Mouse (Mus musculus) intestine, embryonic 14.5 days (tissue): Measurements from ENCODE around the gene Lin54. TPM values are rescaled to one million over a fixed set of nuclear protein-coding genes. Genes with fewer than 3 reads are reported as not detected.

Source experiments
- ATAC-seq: fragments of 200-750 bp; cut with Nextera tagmentation; replicated peaks from 2 replicates; pipeline ENCODE4 v1.8.0; 2017; ENCODE audit warnings: low read depth, moderate number of reproducible peaks, moderate TSS enrichment, moderate library complexity; ENCODE audit not compliant: low FRiP score, low TSS enrichment
- DNase-seq: peaks from one replicate; pipeline ENCODE4 v3.0.0-alpha.2; 2018; ENCODE audit warnings: low spot score
- H3K27ac ChIP-seq: fragments of 300-500 bp; sonication (generic); 2 replicates; pipeline ENCODE4 v1.5.1; 2014; ENCODE audit warnings: low read depth, mild to moderate bottlenecking, control low read depth
- H3K27me3 ChIP-seq: fragments of 300-500 bp; sonication (generic); replicated peaks from 2 replicates; pipeline ENCODE4 v1.6.1; 2014; ENCODE audit warnings: low read length, control low read depth; ENCODE audit not compliant: control insufficient read depth, insufficient read depth
- H3K36me3 ChIP-seq: fragments of 300-500 bp; sonication (generic); 2 replicates; pipeline ENCODE4 v1.6.1; 2014; ENCODE audit warnings: low read length, control low read depth; ENCODE audit not compliant: control insufficient read depth, insufficient read depth
- H3K4me1 ChIP-seq: fragments of 300-500 bp; sonication (generic); replicated peaks from 2 replicates; pipeline ENCODE4 v1.6.1; 2014; ENCODE audit warnings: low read length, control low read depth, mixed read lengths; ENCODE audit not compliant: control insufficient read depth, insufficient read depth
- H3K4me2 ChIP-seq: fragments of 300-500 bp; sonication (generic); 2 replicates; pipeline ENCODE4 v1.6.1; 2014; ENCODE audit warnings: low read length
- H3K4me3 ChIP-seq: fragments of 300-500 bp; sonication (generic); 2 replicates; pipeline ENCODE4 v1.5.1; 2014; ENCODE audit warnings: low read depth, low read length, control low read depth, mixed read lengths
- H3K9ac ChIP-seq: fragments of 300-500 bp; sonication (generic); 2 replicates; pipeline ENCODE4 v1.6.1; 2014; ENCODE audit warnings: mild to moderate bottlenecking, low read length
- H3K9me3 ChIP-seq: fragments of 300-500 bp; sonication (generic); 2 replicates; pipeline ENCODE4 v1.6.1; 2016; ENCODE audit warnings: low read length, control low read depth; ENCODE audit not compliant: control insufficient read depth
- WGBS: fragments of 180-500 bp; shearing (Covaris S2); extraction: QIAGEN DNeasy Blood & Tissue Kit; methylation state at CpG from one replicate; pipeline ENCODE4 v1.1.7; 2014; 5-methylcytosine and 5-hydroxymethylcytosine counted together
- polyA plus RNA-seq: library from polyadenylated mRNA; unstranded; fragments of >200 nt; fragmentation: Nextera tagmentation; extraction: Ambion mirVana; gene quantifications from 2 replicates; pipeline ENCODE4 v1.2.1, GENCODE M21; 2014

Lin54 gene
- polyA plus RNA-seq, 1 experiment from 2014 or later: 18.1 TPM

- Histone ChIP-seq H3K27ac (no peak overlapping the region), H3K4me2 (no peak overlapping the region), H3K4me3 (no peak overlapping the region), H3K36me3 (peaks cover 15% of the 10 kb centered on the region; the same call in 1 of the 2 replicates), H3K9me3 (no peaks in the 10 kb centered on the region), H3K27me3 (no peaks in the 10 kb centered on the region), H3K4me1 (no peaks in the 10 kb centered on the region), H3K9ac (no peak overlapping the region)
- ATAC-seq: no peak
- 94% methylated on average over 5 of the region's 5 CpGs for WGBS
- DNase-seq: no peak
These were observed 62.5 kb downstream of the Lin54 start for GRCm38 (mm10) chr5:100437917-100438316.

- Histone ChIP-seq H3K36me3 (peaks cover 12% of the 10 kb centered on the region; the same call in 1 of the 2 replicates), H3K27ac (no peak overlapping the region), H3K4me2 (no peak overlapping the region), H3K9ac (no peak overlapping the region), H3K4me1 (no peaks in the 10 kb centered on the region), H3K4me3 (no peak overlapping the region), H3K9me3 (no peaks in the 10 kb centered on the region), H3K27me3 (no peaks in the 10 kb centered on the region)
- WGBS: 98% methylated on average over 4 of the region's 4 CpGs
- ATAC-seq (no peak), DNase-seq (no peak)
These were observed 63.4 kb downstream of the Lin54 start for GRCm38 (mm10) chr5:100437086-100437485.

- Histone ChIP-seq H3K36me3 (peaks cover 23% of the 10 kb centered on the region), H3K4me2 (no peak overlapping the region), H3K9me3 (no peaks in the 10 kb centered on the region), H3K27ac (no peak overlapping the region), H3K27me3 (no peaks in the 10 kb centered on the region), H3K4me3 (no peak overlapping the region), H3K4me1 (peaks cover 29% of the 10 kb centered on the region), H3K9ac (no peak overlapping the region)
- no peak for DNase-seq
- 32% methylated on average over 2 of the region's 2 CpGs for WGBS
- no peak for ATAC-seq
These were observed 69.5 kb downstream of the Lin54 start for GRCm38 (mm10) chr5:100430966-100431365.

- peak; percentile 21 for ATAC-seq
These were observed 70.4 kb downstream of the Lin54 start for GRCm38 (mm10) chr5:100430076-100430390.

GRCm38 (mm10) chr5:100429344-100430075, 70.9 kb downstream of the Lin54 start:
- WGBS: under 1% methylated on average over 53 of the region's 53 CpGs
- ATAC-seq: peak; percentile 99
- Histone ChIP-seq H3K4me1 (peaks cover 29% of the 10 kb centered on the region), H3K4me2 (peak overlapping the region; percentile 96), H3K36me3 (peaks cover 37% of the 10 kb centered on the region), H3K9me3 (no peaks in the 10 kb centered on the region), H3K27me3 (no peaks in the 10 kb centered on the region), H3K4me3 (peak overlapping the region; percentile 94), H3K27ac (peak overlapping the region; percentile 95), H3K9ac (peak overlapping the region; percentile 98)
- peak; percentile 96 for DNase-seq

More at GRCm38 (mm10) chr5:100430076-100430390, 70.4 kb downstream of the Lin54 start:
- Histone ChIP-seq H3K36me3 (peaks cover 32% of the 10 kb centered on the region), H3K27ac (peak overlapping the region; percentile 95), H3K4me3 (peak overlapping the region; percentile 94), H3K9me3 (no peaks in the 10 kb centered on the region), H3K4me1 (peaks cover 29% of the 10 kb centered on the region), H3K27me3 (no peaks in the 10 kb centered on the region), H3K4me2 (peak overlapping the region; percentile 96), H3K9ac (peak overlapping the region; percentile 98)
- DNase-seq: no peak
- 5% methylated on average over 11 of the region's 11 CpGs for WGBS

GRCm38 (mm10) chr5:100428734-100429343, 71.6 kb downstream of the Lin54 start:
- DNase-seq (no peak), ATAC-seq (peak; percentile 69)
- H3K9ac ChIP-seq: peak overlapping the region; percentile 98
- H3K4me3 ChIP-seq: peak overlapping the region; percentile 94
- H3K9me3 ChIP-seq: no peaks in the 10 kb centered on the region
- H3K36me3 ChIP-seq: peaks cover 44% of the 10 kb centered on the region
- H3K4me2 ChIP-seq: peak overlapping the region; percentile 96
- under 1% methylated on average over 20 of the region's 20 CpGs for WGBS
- peaks cover 36% of the 10 kb centered on the region for H3K4me1 ChIP-seq
- no peaks in the 10 kb centered on the region for H3K27me3 ChIP-seq
- H3K27ac ChIP-seq: peak overlapping the region; percentile 95

GRCm38 (mm10) chr5:100428031-100428733, 72.3 kb downstream of the Lin54 start:
- Histone ChIP-seq H3K4me3 (peak overlapping the region; percentile 94), H3K9me3 (no peaks in the 10 kb centered on the region), H3K9ac (peak overlapping the region; percentile 98), H3K27ac (no peak overlapping the region), H3K4me1 (peaks cover 39% of the 10 kb centered on the region), H3K4me2 (peak overlapping the region; percentile 96), H3K27me3 (no peaks in the 10 kb centered on the region), H3K36me3 (peaks cover 50% of the 10 kb centered on the region)
- WGBS: 9% methylated on average over 5 of the region's 5 CpGs
- DNase-seq (no peak), ATAC-seq (no peak)

- WGBS: 58% methylated on average over 9 of the region's 9 CpGs
These were observed 73.2 kb downstream of the Lin54 start for GRCm38 (mm10) chr5:100427276-100427675.

More at GRCm38 (mm10) chr5:100427276-100427675, 73.2 kb downstream of the Lin54 start:
- no peaks in the 10 kb centered on the region for H3K9me3 ChIP-seq
- no peak overlapping the region for H3K27ac ChIP-seq
- DNase-seq: no peak
- H3K4me3 ChIP-seq: peak overlapping the region; percentile 94
- no peak for ATAC-seq
- H3K36me3 ChIP-seq: peaks cover 59% of the 10 kb centered on the region
- no peaks in the 10 kb centered on the region for H3K27me3 ChIP-seq
- peak overlapping the region; percentile 96 for H3K4me2 ChIP-seq
- peak overlapping the region; percentile 98 for H3K9ac ChIP-seq
- H3K4me1 ChIP-seq: peaks cover 39% of the 10 kb centered on the region
